30 mouse cellular contexts compared by ENCODE assay signal in the genomic region with DNA sequence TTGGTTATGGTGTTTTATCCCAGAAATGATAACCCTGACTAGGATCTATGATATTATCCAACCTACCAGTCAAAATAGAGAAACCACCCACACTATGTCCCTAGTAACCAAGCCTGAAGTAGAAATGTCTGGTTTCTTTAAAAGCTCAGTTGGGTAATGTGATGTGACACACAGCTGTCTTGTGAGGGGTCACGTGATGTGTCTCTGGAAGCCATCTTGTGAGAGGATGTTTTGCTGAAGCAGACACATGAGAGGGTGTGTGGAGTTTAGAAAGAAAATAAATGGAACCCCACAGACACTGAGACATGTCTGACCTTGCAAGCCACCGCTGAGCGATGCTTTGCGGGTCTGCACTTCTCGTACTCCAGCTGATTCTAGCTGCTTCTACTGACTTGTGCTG. TPM values are rescaled to one million over a fixed set of nuclear protein-coding genes. Genes with fewer than 3 reads are reported as not detected.
"Had no signal": no experiment of that assay in that cellular context is flagged by ENCODE, and none has a peak within 500 bp of the region (broad histone marks: within the 10 kb centered on the region; RNA-seq: fewer than 3 reads in every experiment).

No protein-coding gene starts in this region.

- H3K9ac ChIP-seq: limb, embryonic 12.5 days; limb, embryonic 13.5 days; limb, embryonic 15.5 days; liver, embryonic 12.5 days; liver, embryonic 13.5 days; liver, embryonic 14.5 days; liver, embryonic 15.5 days; liver, postnatal 0 days; lung, embryonic 14.5 days; lung, embryonic 15.5 days; midbrain, embryonic 12.5 days; midbrain, embryonic 13.5 days; midbrain, embryonic 15.5 days; neural tube, embryonic 12.5 days had no signal

- H3K4me2 ChIP-seq: limb, embryonic 12.5 days; limb, embryonic 13.5 days; limb, embryonic 15.5 days; liver, embryonic 11.5 days; liver, embryonic 12.5 days; liver, embryonic 13.5 days; liver, embryonic 15.5 days; lung, embryonic 14.5 days; lung, embryonic 15.5 days; midbrain, embryonic 11.5 days; midbrain, embryonic 12.5 days; midbrain, embryonic 13.5 days; midbrain, embryonic 15.5 days; neural tube, embryonic 12.5 days had no signal

- H3K4me3 ChIP-seq: limb, embryonic 10.5 days; limb, embryonic 12.5 days; limb, embryonic 13.5 days; limb, embryonic 15.5 days; liver, embryonic 12.5 days; liver, embryonic 13.5 days; liver, embryonic 15.5 days; lung, embryonic 15.5 days; megakaryocyte, embryonic 14.5 days; midbrain, embryonic 10.5 days; midbrain, embryonic 12.5 days; midbrain, embryonic 13.5 days; midbrain, embryonic 15.5 days; myocyte; neural tube, embryonic 12.5 days had no signal

- ATAC-seq: liver, embryonic 12.5 days; liver, postnatal 0 days; midbrain, embryonic 13.5 days; midbrain, embryonic 15.5 days; midbrain, embryonic 16.5 days had no signal

- H3K4me1 ChIP-seq: limb, embryonic 10.5 days; limb, embryonic 12.5 days; limb, embryonic 13.5 days; limb, embryonic 15.5 days; liver, embryonic 13.5 days; lung, embryonic 15.5 days; megakaryocyte, embryonic 14.5 days; midbrain, embryonic 10.5 days; midbrain, embryonic 12.5 days; midbrain, embryonic 13.5 days; midbrain, embryonic 15.5 days; neural tube, embryonic 12.5 days had no signal

- H3K27ac ChIP-seq: limb, embryonic 10.5 days; limb, embryonic 12.5 days; limb, embryonic 13.5 days; limb, embryonic 15.5 days; liver, embryonic 12.5 days; liver, embryonic 13.5 days; liver, embryonic 14.5 days; liver, embryonic 15.5 days; lung, embryonic 15.5 days; macrophage; midbrain, embryonic 10.5 days; midbrain, embryonic 12.5 days; midbrain, embryonic 13.5 days; midbrain, embryonic 15.5 days; neural tube, embryonic 12.5 days had no signal

- H3K27me3 ChIP-seq: limb, embryonic 12.5 days; limb, embryonic 13.5 days; limb, embryonic 15.5 days; liver, embryonic 12.5 days; liver, embryonic 13.5 days; liver, embryonic 15.5 days; lung, embryonic 15.5 days; megakaryocyte, embryonic 14.5 days; midbrain, embryonic 12.5 days; midbrain, embryonic 13.5 days; midbrain, embryonic 15.5 days; neural tube, embryonic 12.5 days had no signal

- H3K36me3 ChIP-seq: limb, embryonic 10.5 days; limb, embryonic 12.5 days; limb, embryonic 13.5 days; limb, embryonic 15.5 days; liver, embryonic 12.5 days; liver, embryonic 13.5 days; liver, embryonic 15.5 days; lung, embryonic 15.5 days; midbrain, embryonic 10.5 days; midbrain, embryonic 12.5 days; midbrain, embryonic 13.5 days; midbrain, embryonic 15.5 days; neural tube, embryonic 12.5 days had no signal

- DNase-seq: left cerebral cortex, postnatal 4 days; liver; liver, embryonic 13.5 days; liver, postnatal 0 days; lung, adult 18-20 months; lung, adult 2 months; lung, embryonic 14.5 days; lung, postnatal 14 days; lung, postnatal 36 days; lung, postnatal 4 days; midbrain, embryonic 14.5 days had no signal

- H3K9me3 ChIP-seq: limb, embryonic 10.5 days; limb, embryonic 12.5 days; limb, embryonic 13.5 days; limb, embryonic 15.5 days; liver, embryonic 12.5 days; liver, embryonic 13.5 days; liver, embryonic 15.5 days; lung, embryonic 15.5 days; midbrain, embryonic 10.5 days; midbrain, embryonic 12.5 days; midbrain, embryonic 13.5 days; midbrain, embryonic 15.5 days; neural tube, embryonic 12.5 days had no signal

RNA-seq across cellular contexts. Expression of gene Amigo2, which starts 30.2 kb away (rescaled TPM):
- polyA plus RNA-seq: macrophage had no signal
